Mouse (Mus musculus) E14TG2a.4 (cell line): ENCODE measurements around the gene Gtsf1l.

Source experiments
- CTCF ChIP-seq: conservative IDR thresholded peaks from 2 replicates; pipeline ENCODE4 v1.5.1; 2014; ENCODE audit warnings: low read length
- NANOG ChIP-seq: IDR thresholded peaks from 2 replicates; pipeline ENCODE4 v1.6.1; 2014; ENCODE audit warnings: borderline replicate concordance, low read length, mixed read lengths

GRCm38 (mm10) chr2:163039940-163040339, 47.7 kb downstream of the Gtsf1l start:
- TF ChIP-seq CTCF (no peak), NANOG (no peak)
